Mouse (Mus musculus) myocyte (in vitro differentiated cells): ENCODE measurements around the gene Scarb1. TPM values are rescaled to one million over a fixed set of nuclear protein-coding genes. Genes with fewer than 3 reads are reported as not detected.

Experiments
- H3K27me3 ChIP-seq: one replicate; pipeline ENCODE4 v1.6.1; 2011; ENCODE audit not compliant: control insufficient read depth, insufficient read depth, insufficient read length
- H3K36me3 ChIP-seq: one replicate; pipeline ENCODE4 v1.6.1; 2011; ENCODE audit not compliant: control insufficient read depth, insufficient read depth
- H3K4me2 ChIP-seq: one replicate; pipeline ENCODE4 v1.6.1; 2011; ENCODE audit warnings: low read depth, control low read depth
- H3K4me3 ChIP-seq: one replicate; pipeline ENCODE4 v1.5.1; 2011; ENCODE audit warnings: mild to moderate bottlenecking, control low read depth, moderate library complexity
- H3K79me2 ChIP-seq: one replicate; pipeline ENCODE4 v1.6.1; 2011; ENCODE audit not compliant: control insufficient read depth, insufficient read depth
- H3ac ChIP-seq: one replicate; pipeline ENCODE4 v1.6.1; 2011; ENCODE audit not compliant: control insufficient read depth, insufficient read length
- CEBPB ChIP-seq: IDR thresholded peaks from 2 replicates; pipeline ENCODE4 v1.6.1; 2011; ENCODE audit warnings: mild to moderate bottlenecking, moderate library complexity; ENCODE audit not compliant: poor library complexity, insufficient read depth, severe bottlenecking
- E2F4 ChIP-seq: IDR thresholded peaks from one replicate; pipeline ENCODE4 v1.6.1; 2011; ENCODE audit warnings: mild to moderate bottlenecking, control low read depth, moderate library complexity; ENCODE audit not compliant: insufficient read depth
- MAX ChIP-seq: IDR thresholded peaks from one replicate; pipeline ENCODE4 v1.6.1; 2011; ENCODE audit warnings: low read depth, mild to moderate bottlenecking, control low read depth
- MYOD1 ChIP-seq, 3 experiments: IDR thresholded peaks; one replicate each; pipeline ENCODE4 v1.6.1; 2011; ENCODE audit warnings: control low read depth in 2 of 3, low read depth in 2 of 3, mild to moderate bottlenecking in 2 of 3, moderate library complexity in 1 of 3; ENCODE audit not compliant: insufficient read length in 2 of 3, control insufficient read depth in 1 of 3
- MYOG ChIP-seq, 3 experiments: IDR thresholded peaks; one replicate each; pipeline ENCODE4 v1.6.1; 2011; ENCODE audit warnings: control low read depth in 2 of 3, low read depth in 2 of 3, mild to moderate bottlenecking in 2 of 3; ENCODE audit not compliant: insufficient read length in 2 of 3, control insufficient read depth in 1 of 3, insufficient read depth in 1 of 3
- POLR2A ChIP-seq: IDR thresholded peaks from one replicate; pipeline ENCODE4 v1.6.1; 2011; ENCODE audit warnings: low read depth, mild to moderate bottlenecking, control low read depth, moderate library complexity; ENCODE audit not compliant: insufficient read length
- POLR2AphosphoS2 ChIP-seq: IDR thresholded peaks from one replicate; pipeline ENCODE4 v1.6.1; 2011; ENCODE audit warnings: low read depth, control low read depth; ENCODE audit not compliant: insufficient read length
- REST ChIP-seq: IDR thresholded peaks from one replicate; pipeline ENCODE4 v1.6.1; 2011; ENCODE audit warnings: mild to moderate bottlenecking, control low read depth, moderate library complexity; ENCODE audit not compliant: insufficient read depth, insufficient read length
- SRF ChIP-seq: IDR thresholded peaks from one replicate; pipeline ENCODE4 v1.6.1; 2011; ENCODE audit warnings: low read depth; ENCODE audit not compliant: control insufficient read depth, insufficient read length
- TCF12 ChIP-seq: IDR thresholded peaks from one replicate; pipeline ENCODE4 v1.6.1; 2011; ENCODE audit warnings: mild to moderate bottlenecking, control low read depth; ENCODE audit not compliant: poor library complexity, insufficient read depth, severe bottlenecking
- TCF3 ChIP-seq: IDR thresholded peaks from one replicate; pipeline ENCODE4 v1.6.1; 2011; ENCODE audit warnings: low read depth, control low read depth; ENCODE audit not compliant: insufficient read length
- USF1 ChIP-seq: IDR thresholded peaks from one replicate; pipeline ENCODE4 v1.6.1; 2011; ENCODE audit warnings: low read depth, mild to moderate bottlenecking, control low read depth, moderate library complexity
- polyA plus RNA-seq: library from polyadenylated mRNA; unstranded; fragments of >200 nt; fragmentation: generic; extraction: Trizol; gene quantifications from one replicate; pipeline ENCODE4 v1.2.1, GENCODE M21; 2012; ENCODE audit warnings: missing spikeins

The Scarb1 gene
- polyA plus RNA-seq, 1 experiment: 28.6 TPM

DNA sequence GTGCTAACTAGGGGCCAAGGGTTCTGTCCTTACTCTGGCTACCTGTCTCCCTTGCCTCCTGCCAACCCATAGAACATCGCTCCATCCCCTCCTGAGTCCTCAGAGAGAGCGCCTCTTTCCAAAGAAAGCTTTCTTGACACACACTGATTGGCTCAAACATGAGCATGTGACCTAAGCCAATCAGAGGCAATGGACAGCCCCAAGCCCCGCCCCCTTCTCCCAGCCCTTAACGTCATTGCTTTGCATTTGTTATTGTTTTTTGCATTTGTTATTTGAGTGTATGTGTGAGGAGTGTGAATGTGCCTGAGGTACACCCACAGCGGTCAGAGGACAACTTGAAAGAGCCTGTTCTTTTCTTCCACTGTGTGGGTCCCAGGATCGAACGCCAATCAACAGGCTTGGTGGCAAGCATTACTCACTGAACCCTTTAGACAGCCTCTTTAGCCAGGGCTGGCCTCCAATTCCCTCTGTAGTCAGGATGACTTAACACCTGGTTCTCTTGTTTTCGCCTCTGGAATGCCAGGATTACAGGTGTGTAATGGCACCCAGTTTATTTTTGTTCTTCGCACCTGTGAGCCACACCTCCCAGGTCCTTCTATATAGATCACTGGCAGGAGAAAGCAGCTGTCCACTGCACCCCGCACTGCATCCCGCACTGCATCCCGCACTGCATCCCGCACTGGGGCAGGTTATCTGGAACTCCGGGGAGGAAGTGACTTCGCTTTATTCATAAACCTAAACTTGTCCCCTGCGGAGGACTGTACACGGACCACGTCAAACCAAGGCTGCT lies 13.1 kb downstream of the Scarb1 start:
- no peak overlapping the region for H3K4me3 ChIP-seq
- H3K27me3 ChIP-seq: no peaks in the 10 kb centered on the region
- H3K79me2 ChIP-seq: no peaks in the 10 kb centered on the region
- H3ac ChIP-seq: no peak overlapping the region
- no peak overlapping the region for H3K4me2 ChIP-seq
- H3K36me3 ChIP-seq: no peaks in the 10 kb centered on the region
- TF ChIP-seq MYOG (IDR thresholded peaks at IDR 0.05; ENCODE audit: control insufficient read depth in 1 of 3, insufficient read depth in 1 of 3, insufficient read length in 2 of 3, low read depth in 2 of 3) (no peak), CEBPB (no peak), SRF (no peak), USF1 (no peak), POLR2A (no peak), MYOD1 (IDR thresholded peaks at IDR 0.05; ENCODE audit: control insufficient read depth in 1 of 3, insufficient read length in 2 of 3, low read depth in 2 of 3) (no peak), MAX (no peak), TCF3 (no peak), POLR2AphosphoS2 (no peak), E2F4 (no peak), REST (no peak), TCF12 (no peak)

GRCm38 (mm10) chr5:125326351-125326750 lies 14.5 kb downstream of the Scarb1 start:
- H3K4me2 ChIP-seq: no peak overlapping the region
- no peaks in the 10 kb centered on the region for H3K79me2 ChIP-seq
- H3K36me3 ChIP-seq: no peaks in the 10 kb centered on the region
- H3K4me3 ChIP-seq: no peak overlapping the region
- H3ac ChIP-seq: no peak overlapping the region
- H3K27me3 ChIP-seq: no peaks in the 10 kb centered on the region
- TF ChIP-seq POLR2A (no peak), TCF12 (no peak), MAX (no peak), MYOD1 (IDR thresholded peaks at IDR 0.05; ENCODE audit: control insufficient read depth in 1 of 3, insufficient read length in 2 of 3, low read depth in 2 of 3) (no peak), SRF (no peak), CEBPB (no peak)

DNA sequence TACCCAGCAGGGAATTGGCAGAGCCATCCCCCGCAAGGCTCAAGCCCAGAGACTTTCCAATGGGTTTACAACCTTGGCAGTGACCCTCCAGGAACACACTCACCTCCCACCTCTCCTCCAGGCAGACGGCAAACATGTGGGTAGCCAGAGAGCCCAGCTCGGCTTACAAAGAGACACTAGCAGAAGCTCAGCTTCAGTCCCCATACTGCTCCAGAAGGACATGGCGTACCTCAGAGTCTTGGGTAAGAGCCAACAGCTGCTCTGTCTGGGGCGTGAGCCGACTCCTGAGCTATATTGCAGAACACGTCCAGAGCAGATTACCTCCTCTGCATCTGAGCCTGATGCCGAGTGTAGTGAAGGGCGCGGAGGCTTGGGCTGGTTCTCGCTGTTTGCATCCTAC lies 15.0 kb downstream of the Scarb1 start:
- no peak overlapping the region for H3K4me2 ChIP-seq

DNA sequence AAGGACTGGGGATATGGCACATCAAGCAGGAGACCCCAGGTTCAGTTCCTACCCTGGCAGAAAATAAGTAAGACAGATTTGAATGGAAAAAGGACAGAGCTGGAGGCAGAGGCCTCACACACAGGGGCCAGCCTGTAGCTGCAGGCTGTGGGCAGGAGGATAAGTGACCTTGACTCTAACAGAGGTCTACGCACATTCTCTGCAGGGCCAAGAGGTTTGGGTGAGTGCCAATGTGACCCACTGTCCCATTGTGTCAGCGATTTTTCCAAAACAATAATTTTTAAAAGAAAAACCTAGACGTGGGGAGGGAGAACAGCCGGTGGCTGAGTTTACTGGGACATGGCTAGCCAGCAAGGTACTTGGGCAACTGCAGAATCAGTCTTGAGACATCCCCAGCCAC lies 15.6 kb downstream of the Scarb1 start:
- no peaks in the 10 kb centered on the region for H3K36me3 ChIP-seq
- TF ChIP-seq POLR2AphosphoS2 (no peak), MYOD1 (IDR thresholded peaks at IDR 0.05; ENCODE audit: control insufficient read depth in 1 of 3, insufficient read length in 2 of 3, low read depth in 2 of 3) (no peak), CEBPB (no peak), MYOG (IDR thresholded peaks at IDR 0.05; ENCODE audit: control insufficient read depth in 1 of 3, insufficient read depth in 1 of 3, insufficient read length in 2 of 3, low read depth in 2 of 3) (no peak), POLR2A (no peak), TCF12 (no peak), TCF3 (no peak)
- no peaks in the 10 kb centered on the region for H3K79me2 ChIP-seq
- H3K4me2 ChIP-seq: no peak overlapping the region
- no peak overlapping the region for H3K4me3 ChIP-seq
- H3K27me3 ChIP-seq: no peaks in the 10 kb centered on the region
- H3ac ChIP-seq: no peak overlapping the region

More for the DNA sequence above, 15.0 kb downstream of the Scarb1 start:
- Histone ChIP-seq H3K4me3 (no peak overlapping the region), H3K36me3 (no peaks in the 10 kb centered on the region), H3ac (no peak overlapping the region), H3K27me3 (no peaks in the 10 kb centered on the region), H3K79me2 (no peaks in the 10 kb centered on the region)
- TF ChIP-seq MAX (no peak), POLR2A (no peak), CEBPB (no peak), MYOG (IDR thresholded peaks at IDR 0.05; ENCODE audit: control insufficient read depth in 1 of 3, insufficient read depth in 1 of 3, insufficient read length in 2 of 3, low read depth in 2 of 3) (no peak), REST (no peak), E2F4 (no peak), SRF (no peak)

DNA sequence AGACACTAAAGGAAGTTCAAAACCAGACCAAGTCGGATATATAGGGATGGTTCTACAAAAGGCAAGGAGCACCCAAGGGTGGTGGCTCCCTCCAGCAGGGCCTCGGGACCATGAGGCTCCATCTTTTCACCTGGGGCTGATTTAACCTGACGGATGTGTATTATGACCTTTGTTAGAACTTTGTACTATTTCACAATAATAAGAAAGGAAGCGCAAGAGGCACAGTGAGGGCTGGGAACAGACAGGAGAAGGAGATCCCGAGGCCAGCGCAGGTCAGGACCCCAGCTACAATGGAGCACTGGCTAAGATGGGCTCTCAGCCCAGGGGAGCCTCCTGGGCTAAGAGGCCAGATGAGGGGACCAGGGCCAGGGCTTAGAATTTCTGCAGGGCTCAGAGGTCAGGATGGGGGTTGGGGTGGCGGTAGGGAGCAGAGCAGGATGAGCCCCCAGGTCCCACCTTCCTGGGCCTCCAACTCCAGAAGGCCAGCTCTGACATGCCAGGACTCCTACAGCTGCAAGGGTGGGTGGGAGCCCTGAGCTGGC lies 16.9 kb downstream of the Scarb1 start:
- Histone ChIP-seq H3K27me3 (no peaks in the 10 kb centered on the region), H3ac (no peak overlapping the region), H3K36me3 (no peaks in the 10 kb centered on the region), H3K4me2 (no peak overlapping the region), H3K4me3 (no peak overlapping the region), H3K79me2 (no peaks in the 10 kb centered on the region)
- TF ChIP-seq REST: no peak
- no peak for TF ChIP-seq USF1
- no peak for TF ChIP-seq MYOD1 (IDR thresholded peaks at IDR 0.05; ENCODE audit: control insufficient read depth in 1 of 3, insufficient read length in 2 of 3, low read depth in 2 of 3)
- TF ChIP-seq MYOG (IDR thresholded peaks at IDR 0.05; ENCODE audit: control insufficient read depth in 1 of 3, insufficient read depth in 1 of 3, insufficient read length in 2 of 3, low read depth in 2 of 3): no peak
- no peak for TF ChIP-seq E2F4
- no peak for TF ChIP-seq MAX
- no peak for TF ChIP-seq SRF
- TF ChIP-seq CEBPB: no peak
- no peak for TF ChIP-seq POLR2A
- TF ChIP-seq POLR2AphosphoS2: no peak
- TF ChIP-seq TCF12: no peak
- no peak for TF ChIP-seq TCF3
